Mouse (Mus musculus) kidney, postnatal 14 days (tissue): ENCODE measurements around the gene Zfp651.

ENCODE experiments used
- DNase-seq: peaks from one replicate; pipeline ENCODE4 v3.0.0; 2022; ENCODE audit warnings: mixed read lengths

Gene Zfp651

GRCm38 (mm10) chr9:121759091-121760081, at the start of gene Zfp651:
Gene Zfp651 (plus strand): TSS chr9:121759330.
- peak; percentile 83 for DNase-seq

GRCm38 (mm10) chr9:121709898-121710583, 49.1 kb upstream of the Zfp651 start, which contains the start of gene Ss18l2:
Gene Ss18l2 (plus strand): TSS chr9:121710329.
- peak; percentile 99 for DNase-seq

GRCm38 (mm10) chr9:121710584-121710975, 48.5 kb upstream of the Zfp651 start:
- DNase-seq: no peak

GRCm38 (mm10) chr9:121717048-121717447, 42.1 kb upstream of the Zfp651 start:
- DNase-seq: no peak

- DNase-seq: no peak
Observed at GRCm38 (mm10) chr9:121718070-121718705, 40.9 kb upstream of the Zfp651 start.

GRCm38 (mm10) chr9:121718792-121719318, 40.3 kb upstream of the Zfp651 start, which contains the start of gene Nktr:
Gene Nktr (plus strand): TSS chr9:121719169.
- DNase-seq: peak; percentile 99

- peak; percentile 47 for DNase-seq
Observed at GRCm38 (mm10) chr9:121719347-121720331, 39.5 kb upstream of the Zfp651 start.

- DNase-seq: no peak
Observed at GRCm38 (mm10) chr9:121740490-121740889, 18.6 kb upstream of the Zfp651 start.

GRCm38 (mm10) chr9:121741168-121741567, 18.0 kb upstream of the Zfp651 start:
- DNase-seq: no peak

- no peak for DNase-seq
Observed at GRCm38 (mm10) chr9:121744051-121744450, 15.1 kb upstream of the Zfp651 start.

GRCm38 (mm10) chr9:121752774-121753173, 6.4 kb upstream of the Zfp651 start:
- DNase-seq: no peak

GRCm38 (mm10) chr9:121754624-121755023, 4.5 kb upstream of the Zfp651 start:
- DNase-seq: no peak

- DNase-seq: no peak
Observed at GRCm38 (mm10) chr9:121756785-121757184, 2.3 kb upstream of the Zfp651 start.

GRCm38 (mm10) chr9:121757432-121757831, 1.7 kb upstream of the Zfp651 start:
- DNase-seq: no peak

GRCm38 (mm10) chr9:121757835-121758814, 1.0 kb upstream of the Zfp651 start:
- DNase-seq: no peak

GRCm38 (mm10) chr9:121760271-121761090, 1.4 kb downstream of the Zfp651 start:
- peak; percentile 86 for DNase-seq

- no peak for DNase-seq
Observed at GRCm38 (mm10) chr9:121761091-121761665, 2.0 kb downstream of the Zfp651 start.

GRCm38 (mm10) chr9:121761787-121762186, 2.7 kb downstream of the Zfp651 start:
- DNase-seq: no peak

GRCm38 (mm10) chr9:121762248-121762647, 3.1 kb downstream of the Zfp651 start:
- no peak for DNase-seq
